Mouse (Mus musculus) MEL (cell line): ENCODE measurements around the gene Cdk10.

Experiments used
- CTCF ChIP-seq, 3 experiments: IDR thresholded peaks in 2 of 3; conservative IDR thresholded peaks in 1 of 3; 2 replicates each; pipeline ENCODE4 v1.5.1; 2011 to 2012; ENCODE audit warnings: low read length in 3 of 3, low read depth in 2 of 3, mild to moderate bottlenecking in 2 of 3, improper control_type of control experiment in 1 of 3, inconsistent platforms in 1 of 3, mixed read lengths in 1 of 3, moderate library complexity in 1 of 3; ENCODE audit not compliant: control insufficient read depth in 1 of 3, insufficient read depth in 1 of 3, poor library complexity in 1 of 3, severe bottlenecking in 1 of 3
- E2F4 ChIP-seq: IDR thresholded peaks from 2 replicates; pipeline ENCODE4 v1.6.1; 2011; ENCODE audit warnings: low read depth, low read length, improper control_type of control experiment, borderline replicate concordance
- EP300 ChIP-seq, 2 experiments: IDR thresholded peaks; 2 replicates each; pipeline ENCODE4 v1.6.1; 2011; ENCODE audit warnings: improper control_type of control experiment in 2 of 2, low read length in 2 of 2, low read depth in 1 of 2, mild to moderate bottlenecking in 1 of 2
- ETS1 ChIP-seq: IDR thresholded peaks from 2 replicates; pipeline ENCODE4 v1.6.1; 2012; ENCODE audit warnings: low read depth, mild to moderate bottlenecking, inconsistent platforms, low read length, improper control_type of control experiment, moderate library complexity
- GATA1 ChIP-seq: IDR thresholded peaks from 2 replicates; pipeline ENCODE4 v1.6.1; 2011; ENCODE audit warnings: low read depth, low read length, improper control_type of control experiment
- HCFC1 ChIP-seq: IDR thresholded peaks from 2 replicates; pipeline ENCODE4 v1.6.1; 2012; ENCODE audit warnings: low read depth, mild to moderate bottlenecking, inconsistent platforms, low read length, improper control_type of control experiment, moderate library complexity
- MYB ChIP-seq: IDR thresholded peaks from 2 replicates; pipeline ENCODE4 v1.6.1; 2011; ENCODE audit warnings: mild to moderate bottlenecking, low read depth, low read length, improper control_type of control experiment
- POLR2A ChIP-seq, 2 experiments: IDR thresholded peaks; 2 replicates each; pipeline ENCODE4 v1.6.1; 2011 to 2012; ENCODE audit warnings: low read length in 2 of 2, mild to moderate bottlenecking in 2 of 2, control low read depth in 1 of 2, improper control_type of control experiment in 1 of 2, low read depth in 1 of 2, moderate library complexity in 1 of 2; ENCODE audit not compliant: control insufficient read depth in 1 of 2, insufficient read depth in 1 of 2, poor library complexity in 1 of 2
- USF1 ChIP-seq: IDR thresholded peaks from 2 replicates; pipeline ENCODE4 v1.6.1; 2014; ENCODE audit warnings: low read depth, mild to moderate bottlenecking, inconsistent platforms, low read length, improper control_type of control experiment, moderate library complexity
- ZC3H11A ChIP-seq: IDR thresholded peaks from 2 replicates; pipeline ENCODE4 v1.6.1; 2012; ENCODE audit warnings: low read depth, mild to moderate bottlenecking, inconsistent platforms, low read length, improper control_type of control experiment
- ZKSCAN1 ChIP-seq: IDR thresholded peaks from 2 replicates; pipeline ENCODE4 v1.6.1; 2012; ENCODE audit warnings: low read depth, mild to moderate bottlenecking, inconsistent platforms, low read length, improper control_type of control experiment, moderate library complexity

DNA sequence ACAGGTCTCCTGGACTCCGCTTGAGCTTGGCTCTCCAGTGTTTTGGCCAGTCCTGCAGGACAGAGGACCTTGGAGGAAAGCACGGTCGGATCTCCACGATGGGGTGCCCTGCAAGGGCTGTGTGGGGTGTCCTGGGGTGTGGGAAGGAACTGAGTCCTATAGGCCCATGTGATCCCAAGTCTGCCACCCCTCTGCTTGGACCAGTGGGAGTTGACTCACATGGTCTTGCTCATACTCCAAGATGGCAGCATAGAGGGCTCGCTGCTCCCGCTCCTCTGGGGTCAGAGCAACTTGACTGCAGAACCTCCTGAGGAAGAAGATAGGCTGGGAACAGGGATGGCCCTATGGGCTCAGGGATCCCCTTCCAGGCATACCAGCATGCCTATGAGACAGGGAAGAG, 23.1 kb downstream of the Cdk10 start:
- TF ChIP-seq HCFC1: no peak
- TF ChIP-seq USF1: no peak
- no peak for TF ChIP-seq EP300 (IDR thresholded peaks at IDR 0.05; ENCODE audit: low read depth in 1 of 2, low read length in 2 of 2)
- no peak for TF ChIP-seq MYB
- no peak for TF ChIP-seq CTCF (IDR thresholded peaks at IDR 0.05 in 2 of 3, conservative IDR thresholded peaks at IDR 0.05 in 1 of 3; ENCODE audit: control insufficient read depth in 1 of 3, insufficient read depth in 1 of 3, low read depth in 2 of 3, low read length in 3 of 3, poor library complexity in 1 of 3, severe bottlenecking in 1 of 3)
- no peak for TF ChIP-seq E2F4
- no peak for TF ChIP-seq POLR2A (IDR thresholded peaks at IDR 0.05; ENCODE audit: control insufficient read depth in 1 of 2, insufficient read depth in 1 of 2, low read depth in 1 of 2, low read length in 2 of 2, poor library complexity in 1 of 2)
- TF ChIP-seq GATA1: no peak
- TF ChIP-seq ETS1: no peak
- no peak for TF ChIP-seq ZC3H11A
- no peak for TF ChIP-seq ZKSCAN1
